Mouse (Mus musculus) MEL-GATA-1-ER (cell line): ENCODE results near the gene Slc39a8.

Experiments used
- DNase-seq: peaks from one replicate; pipeline ENCODE4 v3.0.0-alpha.2; 2012; ENCODE audit warnings: low read depth; ENCODE audit errors: extremely low read depth

The Slc39a8 gene

GRCm38 (mm10) chr3:135915941-135916340, 90.9 kb downstream of the Slc39a8 start:
- DNase-seq, result no peak

- no peak for DNase-seq
These were observed 93.6 kb downstream of the Slc39a8 start for GRCm38 (mm10) chr3:135918566-135919180.

- no peak for DNase-seq
These were observed 94.2 kb downstream of the Slc39a8 start for GRCm38 (mm10) chr3:135919305-135919704.

GRCm38 (mm10) chr3:135926729-135927128, 101.7 kb downstream of the Slc39a8 start:
- DNase-seq, result no peak

- no peak for DNase-seq
These were observed 103.1 kb downstream of the Slc39a8 start for GRCm38 (mm10) chr3:135928184-135928583.

DNA sequence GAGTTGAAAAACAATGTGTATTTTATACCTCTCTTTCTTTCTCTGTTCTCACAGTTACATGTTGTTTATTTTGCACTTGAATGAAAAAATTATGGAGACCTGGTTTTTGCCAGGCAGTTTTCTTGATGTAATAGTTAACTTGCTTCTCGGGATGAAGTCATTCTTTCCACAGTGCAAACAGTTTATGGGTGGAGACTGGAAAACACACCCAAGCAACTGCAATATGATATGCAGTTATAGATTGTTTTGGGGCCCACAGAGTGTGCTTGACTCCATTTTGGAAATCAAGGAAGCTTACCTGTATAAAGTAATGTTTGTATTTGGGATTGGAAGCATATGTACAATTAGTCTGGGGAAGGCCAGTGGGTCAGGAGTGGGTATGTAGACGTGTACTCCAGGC, 112.4 kb downstream of the Slc39a8 start:
- DNase-seq, result no peak
